Mouse (Mus musculus) thymus, adult 2 months (tissue): Measurements from ENCODE around the gene Olfr1446. TPM values are rescaled to one million over a fixed set of nuclear protein-coding genes. Genes with fewer than 3 reads are reported as not detected.

Experiments used
- DNase-seq: peaks from one replicate; pipeline ENCODE4 v3.0.0; 2021
- H3K27ac ChIP-seq: fragments of 200-500 bp; 2 replicates; pipeline ENCODE4 v1.5.1; 2012; ENCODE audit warnings: low read length, control low read depth; ENCODE audit not compliant: control insufficient read depth, insufficient read depth
- H3K27me3 ChIP-seq: fragments of 200-500 bp; 2 replicates; pipeline ENCODE4 v1.6.1; 2012; ENCODE audit warnings: mild to moderate bottlenecking, low read length, moderate library complexity, mixed read lengths; ENCODE audit not compliant: control insufficient read depth, insufficient read depth
- H3K36me3 ChIP-seq: fragments of 200-500 bp; 2 replicates; pipeline ENCODE4 v1.6.1; 2012; ENCODE audit warnings: mild to moderate bottlenecking, low read length, moderate library complexity; ENCODE audit not compliant: control insufficient read depth, insufficient read depth
- H3K4me1 ChIP-seq: fragments of 200-500 bp; replicated peaks from 2 replicates; pipeline ENCODE4 v1.6.1; 2012; ENCODE audit warnings: low read length; ENCODE audit not compliant: control insufficient read depth, insufficient read depth
- H3K4me3 ChIP-seq: fragments of 200-500 bp; 2 replicates; pipeline ENCODE4 v1.5.1; 2012; ENCODE audit warnings: mild to moderate bottlenecking, low read length, control low read depth, moderate library complexity; ENCODE audit not compliant: control insufficient read depth, insufficient read depth
- CTCF ChIP-seq: fragments of 200-500 bp; IDR thresholded peaks from 2 replicates; pipeline ENCODE4 v1.5.1; 2012; ENCODE audit warnings: mild to moderate bottlenecking, control low read depth, low read length, moderate library complexity, borderline replicate concordance; ENCODE audit not compliant: control insufficient read depth, poor library complexity, insufficient read depth; ENCODE audit errors: extremely low read depth
- POLR2A ChIP-seq: fragments of 200-500 bp; IDR thresholded peaks from 2 replicates; pipeline ENCODE4 v1.6.1; 2012; ENCODE audit warnings: mild to moderate bottlenecking, low read length, control low read depth, moderate library complexity; ENCODE audit not compliant: control insufficient read depth, poor library complexity, insufficient read depth; ENCODE audit errors: extremely low read depth
- WGBS: fragments of 180-500 bp; shearing (Covaris S2); methylation state at CpG from one replicate; pipeline ENCODE4 v1.1.7; 2018; 5-methylcytosine and 5-hydroxymethylcytosine counted together
- polyA plus RNA-seq: library from polyadenylated mRNA; depleted of rRNA; stranded (reverse); fragments of >200 nt; gene quantifications from 2 replicates; pipeline ENCODE4 v1.2.3, GENCODE M21; 2012; rRNA removed

Gene Olfr1446
- not detected in 2 replicates for polyA plus RNA-seq

DNA sequence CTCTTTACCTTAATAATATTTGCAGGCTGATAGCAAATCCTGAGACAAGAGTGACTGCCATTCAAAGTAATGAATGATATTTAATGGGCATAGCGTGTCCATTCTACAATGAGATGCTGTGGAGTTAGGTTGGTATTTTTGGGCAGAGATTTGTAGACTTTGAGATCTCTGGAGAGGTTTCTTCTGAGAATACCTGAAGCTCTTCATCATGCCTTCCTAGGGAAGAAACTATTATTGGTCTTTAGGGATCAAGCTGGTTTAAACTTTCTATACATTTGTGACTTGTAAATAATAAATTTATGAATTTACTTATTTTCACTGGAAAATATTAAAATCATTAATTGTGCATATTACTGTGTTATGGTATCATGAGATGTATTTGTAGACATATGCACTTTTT lies at the start of gene Olfr1446:
Olfr1446 (minus strand) TSS at position 101 of the 400 bp plus-strand sequence.
- no peak within 1 kb of the TSS for H3K4me3 ChIP-seq
- no peak for DNase-seq
- WGBS, result 86% methylated on average over 1 of the region's 1 CpGs
- no peak within 1 kb of the TSS for H3K27ac ChIP-seq
- TF ChIP-seq CTCF, result no peak
- TF ChIP-seq POLR2A, result no peak
- no peaks in the 10 kb centered on the region for H3K4me1 ChIP-seq
- H3K27me3 ChIP-seq, result no peaks in the 10 kb centered on the region
- no peaks in the 10 kb centered on the region for H3K36me3 ChIP-seq

DNA sequence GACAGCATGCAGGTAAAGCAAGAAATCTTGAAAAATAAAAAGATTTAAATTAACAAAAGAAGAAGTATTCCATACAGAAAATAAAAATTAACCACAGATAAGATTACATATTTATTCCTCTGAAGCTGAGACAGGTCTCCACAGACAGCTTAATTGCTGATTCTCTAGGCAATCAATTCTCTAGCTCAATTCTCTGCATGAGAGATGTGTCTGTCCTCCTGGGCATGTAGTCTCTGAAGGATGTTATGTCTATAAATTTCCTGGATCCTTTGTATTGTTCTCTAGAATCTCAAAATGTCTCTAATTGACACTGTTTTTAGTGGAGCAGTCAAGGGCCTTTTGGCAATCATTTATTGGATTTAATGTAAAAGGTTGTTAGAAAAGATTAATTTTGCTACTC lies 37.2 kb upstream of the Olfr1446 start, which contains the start of gene Olfr1449:
Olfr1449 (plus strand) TSS at position 301 of the 400 bp plus-strand sequence.
- Histone ChIP-seq H3K27me3 (no peaks in the 10 kb centered on the region), H3K36me3 (no peaks in the 10 kb centered on the region), H3K4me3 (no peak within 1 kb of the TSS), H3K4me1 (no peaks in the 10 kb centered on the region; the same call in 1 of the 2 replicates), H3K27ac (no peak within 1 kb of the TSS)
- TF ChIP-seq POLR2A (no peak), CTCF (no peak)
- DNase-seq, result no peak

DNA sequence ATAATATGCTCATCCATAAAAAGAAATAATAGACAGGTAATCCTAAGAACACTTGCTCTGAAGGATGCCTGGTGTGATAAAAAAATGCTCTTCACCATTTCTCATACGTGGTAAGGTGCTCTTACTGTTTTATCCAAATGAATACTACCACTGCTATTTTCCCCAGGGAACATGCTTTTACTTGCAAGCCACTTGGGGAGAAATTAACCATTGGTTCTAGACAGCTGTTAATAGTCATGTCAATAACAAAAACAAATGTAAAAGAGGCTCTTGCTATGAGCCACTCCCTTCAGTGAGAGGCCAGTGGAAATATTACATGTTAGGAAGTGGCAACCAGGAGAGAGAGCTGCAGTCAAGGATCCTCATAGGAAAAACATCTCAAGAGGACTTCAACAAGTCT lies 31.0 kb upstream of the Olfr1446 start, which contains the start of gene Olfr1448:
Olfr1448 (minus strand) TSS at position 101 of the 400 bp plus-strand sequence.
- Histone ChIP-seq H3K4me3 (no peak within 1 kb of the TSS), H3K27ac (no peak within 1 kb of the TSS), H3K27me3 (no peaks in the 10 kb centered on the region), H3K36me3 (no peaks in the 10 kb centered on the region), H3K4me1 (no peaks in the 10 kb centered on the region)
- WGBS, result 80% methylated on average over 1 of the region's 1 CpGs
- DNase-seq, result no peak
- TF ChIP-seq CTCF (no peak), POLR2A (no peak)

DNA sequence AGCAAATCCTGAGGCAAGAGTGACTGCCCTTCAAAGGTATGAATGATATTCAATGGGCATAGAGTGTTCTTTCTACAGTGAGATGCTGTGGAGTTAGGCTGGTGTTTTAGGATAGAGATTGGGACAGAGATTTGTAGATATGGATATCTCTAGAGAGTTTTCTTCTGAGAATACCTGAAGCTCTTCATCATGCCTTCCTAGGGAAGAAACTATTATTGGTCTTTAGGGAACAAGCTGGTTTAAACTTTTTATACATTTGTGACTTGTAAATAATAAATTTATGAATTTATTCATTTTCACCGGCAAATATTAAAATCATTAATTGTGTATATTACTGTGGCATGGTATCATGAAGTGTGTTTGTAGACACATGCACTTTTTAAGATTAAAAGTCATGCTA lies 10.3 kb upstream of the Olfr1446 start, which contains the start of gene Olfr1447:
Olfr1447 (minus strand) TSS at position 101 of the 400 bp plus-strand sequence.
- Histone ChIP-seq H3K27ac (no peak within 1 kb of the TSS), H3K27me3 (no peaks in the 10 kb centered on the region), H3K4me3 (no peak within 1 kb of the TSS), H3K4me1 (no peaks in the 10 kb centered on the region), H3K36me3 (no peaks in the 10 kb centered on the region)
- DNase-seq, result no peak
- no peak for TF ChIP-seq CTCF
- no peak for TF ChIP-seq POLR2A
- 97% methylated on average over 1 of the region's 1 CpGs for WGBS

DNA sequence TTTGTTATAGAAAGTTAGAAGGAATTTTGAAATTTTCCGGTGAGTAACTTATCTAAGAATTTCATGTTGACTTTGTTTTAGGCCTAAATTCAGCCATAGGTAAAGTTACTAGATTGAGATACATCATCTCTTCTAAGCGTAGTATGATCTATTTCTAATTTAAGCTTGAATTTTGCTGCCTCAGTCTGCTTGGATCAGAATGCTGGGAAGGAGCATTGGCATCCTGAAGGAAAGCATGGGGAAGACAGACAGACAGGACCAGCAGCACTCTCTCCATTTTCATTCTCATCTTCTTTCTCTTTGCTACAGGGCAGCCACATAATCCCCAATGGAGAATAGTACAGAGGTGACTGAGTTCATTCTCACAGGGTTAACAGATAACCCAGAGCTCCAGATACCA lies 9.8 kb downstream of the Olfr1446 start, which contains the start of gene Olfr1445:
Olfr1445 (plus strand) TSS at position 301 of the 400 bp plus-strand sequence.
- no peaks in the 10 kb centered on the region for H3K4me1 ChIP-seq
- no peaks in the 10 kb centered on the region for H3K27me3 ChIP-seq
- no peak within 1 kb of the TSS for H3K4me3 ChIP-seq
- H3K27ac ChIP-seq, result no peak within 1 kb of the TSS
- DNase-seq, result no peak
- H3K36me3 ChIP-seq, result no peaks in the 10 kb centered on the region
- 89% methylated on average over 2 of the region's 2 CpGs for WGBS
- no peak for TF ChIP-seq POLR2A
- TF ChIP-seq CTCF, result no peak

DNA sequence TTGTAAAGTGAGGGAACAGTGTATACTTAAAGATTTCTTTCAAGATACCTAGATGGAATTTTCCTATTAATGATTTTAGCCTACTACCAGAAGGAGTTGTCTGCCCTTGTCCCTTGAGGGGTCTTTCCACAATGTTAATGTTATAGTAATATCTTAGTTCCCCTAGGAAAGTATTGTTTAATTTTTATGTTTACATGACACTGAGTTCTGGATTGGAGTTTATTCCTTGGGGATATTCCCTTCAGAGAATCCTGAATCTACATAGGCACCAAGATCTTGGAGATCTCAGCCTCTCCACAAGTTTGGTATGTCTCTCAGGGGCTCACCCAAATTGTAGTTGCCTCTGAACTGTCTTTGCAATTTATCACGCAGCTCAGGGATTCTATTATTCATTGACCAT lies 36.3 kb downstream of the Olfr1446 start, which contains the start of gene Olfr1444:
Olfr1444 (plus strand) TSS at position 301 of the 400 bp plus-strand sequence.
- no peak within 1 kb of the TSS for H3K4me3 ChIP-seq
- DNase-seq, result no peak
- H3K27me3 ChIP-seq, result no peaks in the 10 kb centered on the region
- TF ChIP-seq POLR2A, result no peak
- no peak for TF ChIP-seq CTCF
- H3K4me1 ChIP-seq, result no peaks in the 10 kb centered on the region
- no peaks in the 10 kb centered on the region for H3K36me3 ChIP-seq
- no peak within 1 kb of the TSS for H3K27ac ChIP-seq
- WGBS, result 71% methylated on average over 1 of the region's 1 CpGs

DNA sequence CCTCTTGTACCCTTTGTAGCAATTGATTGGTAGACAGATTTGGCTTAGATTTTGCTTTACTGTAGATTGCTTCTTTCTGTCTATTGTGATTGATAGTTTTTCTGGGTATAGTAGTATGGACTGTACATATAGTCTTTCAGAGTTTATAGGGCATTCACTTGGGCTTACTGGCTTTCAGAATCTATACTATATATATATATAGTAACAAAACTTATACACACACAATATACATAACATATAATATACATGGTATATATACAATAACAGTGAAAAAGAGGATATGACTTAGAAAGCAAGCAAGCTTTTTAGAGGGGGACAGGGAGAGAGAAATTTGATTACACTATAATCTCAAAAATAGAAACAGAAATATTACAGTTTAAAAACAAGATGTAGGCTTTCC lies 46.9 kb downstream of the Olfr1446 start, which contains the start of gene Gm5244:
Gm5244 (plus strand) TSS at position 301 of the 400 bp plus-strand sequence.
- no peak for TF ChIP-seq POLR2A
- no peak for TF ChIP-seq CTCF
- no peak for DNase-seq
- no peak within 1 kb of the TSS for H3K27ac ChIP-seq
- no peaks in the 10 kb centered on the region for H3K27me3 ChIP-seq
- H3K4me1 ChIP-seq, result no peaks in the 10 kb centered on the region
- no peak within 1 kb of the TSS for H3K4me3 ChIP-seq
- H3K36me3 ChIP-seq, result no peaks in the 10 kb centered on the region
